7 mouse cellular contexts compared by ENCODE assay signal in the genomic region with DNA sequence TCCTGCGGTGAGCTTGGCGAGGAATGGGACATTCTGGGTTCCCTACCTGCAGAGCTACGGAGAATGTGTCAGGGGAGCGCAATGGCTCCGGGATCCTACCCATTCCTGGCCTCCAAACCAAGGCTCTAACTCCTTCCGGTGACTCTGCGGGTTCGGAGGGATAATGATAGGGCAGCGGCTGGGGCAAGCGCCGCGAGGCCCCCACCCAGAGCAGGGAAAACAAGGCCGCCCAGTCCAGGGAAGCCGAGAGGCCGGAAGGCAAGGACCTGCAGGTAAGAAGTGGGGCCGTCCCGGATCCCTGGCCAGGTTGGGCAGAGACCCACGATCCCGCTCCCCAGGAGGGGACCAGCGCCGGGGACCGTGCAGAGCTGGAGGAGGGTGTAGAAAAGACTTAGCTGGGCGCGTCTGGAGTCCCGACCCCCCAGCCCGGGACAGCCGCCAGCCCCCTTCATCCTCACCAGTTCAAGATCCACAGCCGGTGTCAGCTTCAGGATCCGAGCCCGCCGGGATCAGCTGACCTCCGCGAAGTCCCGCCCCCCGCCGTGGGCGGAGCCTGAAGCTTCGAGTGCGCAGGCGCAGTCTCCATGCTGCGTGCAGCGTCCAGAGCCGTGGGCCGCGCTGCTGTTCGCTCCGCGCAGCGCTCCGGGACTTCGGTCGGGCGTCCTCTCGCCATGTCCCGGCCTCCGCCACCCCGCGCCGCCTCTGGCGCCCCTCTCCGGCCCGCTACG. TPM values are rescaled to one million over a fixed set of nuclear protein-coding genes. Genes with fewer than 3 reads are reported as not detected.
A peak's percentile ranks its signal among the peaks of the same experiment; 100 is the strongest.
DNase-seq lines count a peak whose midpoint lies in the region; ATAC-seq lines count a peak whose summit lies in the region.

TSS of gene Pqlc2 (minus strand) at position 538 of the 728 bp plus-strand sequence.
TSS of gene Akr7a5 (plus strand) at position 574 of the 728 bp plus-strand sequence.

- peak within 1 kb of the TSS; percentile 97 for H3K27ac ChIP-seq in intestine, embryonic 16.5 days (ENCODE audit: low read length)
- H3K27ac ChIP-seq in midbrain, embryonic 11.5 days (ENCODE audit: low read depth, low read length): peak within 1 kb of the TSS; percentile 25; the same call in 1 of the 2 replicates

- H3K27me3 ChIP-seq in intestine, embryonic 16.5 days (replicated peaks; ENCODE audit: control insufficient read depth, insufficient read depth, low read length): no peaks in the 10 kb centered on the region
- H3K27me3 ChIP-seq in midbrain, embryonic 11.5 days (ENCODE audit: control insufficient read depth, insufficient read depth, low read length): no peaks in the 10 kb centered on the region; the same call in 1 of the 2 replicates

- H3K4me2 ChIP-seq in intestine, embryonic 16.5 days (ENCODE audit: low read depth, low read length): peak within 1 kb of the TSS; percentile 84
- H3K4me2 ChIP-seq in midbrain, embryonic 11.5 days: peak within 1 kb of the TSS; percentile 86

- peak within 1 kb of the TSS; percentile 98 for H3K9ac ChIP-seq in intestine, embryonic 16.5 days (ENCODE audit: low read depth, low read length)
- peak within 1 kb of the TSS; percentile 88 for H3K9ac ChIP-seq in midbrain, embryonic 11.5 days (ENCODE audit: low read length)

- peaks cover under 1% of the 10 kb centered on the region; the same call in 1 of the 2 replicates for H3K36me3 ChIP-seq in intestine, embryonic 16.5 days (ENCODE audit: control insufficient read depth, insufficient read depth, low read length)
- H3K36me3 ChIP-seq in midbrain, embryonic 11.5 days (ENCODE audit: control insufficient read depth, insufficient read depth, low read length): peaks cover 4% of the 10 kb centered on the region

- intact Hi-C loops in left cerebral cortex, postnatal 36 days (cut with DNase I): loop anchor here (2.0 kb wide), 1 partner anchor 42 kb away; the partner anchor contains the start of genes Emc1, Mrto4 and Ubr4

- DNase-seq in adrenal gland, adult 8-10 months: peak; percentile 93
- peak; percentile 95 for DNase-seq in embryo, embryonic 9.5 days (ENCODE audit: extremely low spot score)
- DNase-seq in gastrocnemius, postnatal 4 days (ENCODE audit: low spot score in 2 of 2): peak; percentile 98 to 99
- peak; percentile 96 to 98 for DNase-seq in left cerebral cortex, postnatal 36 days (ENCODE audit: low spot score in 2 of 2)
- DNase-seq in midbrain, embryonic 11.5 days (ENCODE audit: low spot score, missing footprints): peak; percentile 100
- peak; percentile 93 for DNase-seq in skeletal muscle tissue, adult 2 months (ENCODE audit: low read depth, low spot score)

- peak within 1 kb of the TSS; percentile 89 for H3K4me3 ChIP-seq in intestine, embryonic 16.5 days (ENCODE audit: low read length)
- peak within 1 kb of the TSS; percentile 69 for H3K4me3 ChIP-seq in midbrain, embryonic 11.5 days (ENCODE audit: low read depth, low read length)

- no peaks in the 10 kb centered on the region; the same call in 1 of the 2 replicates for H3K4me1 ChIP-seq in intestine, embryonic 16.5 days (ENCODE audit: control insufficient read depth, insufficient read depth, low read length)
- peaks cover 13% of the 10 kb centered on the region for H3K4me1 ChIP-seq in midbrain, embryonic 11.5 days (ENCODE audit: control insufficient read depth, insufficient read depth, low read length)

- no peaks in the 10 kb centered on the region for H3K9me3 ChIP-seq in intestine, embryonic 16.5 days (ENCODE audit: control insufficient read depth, low read length)
- no peaks in the 10 kb centered on the region for H3K9me3 ChIP-seq in midbrain, embryonic 11.5 days (ENCODE audit: control insufficient read depth, low read length)

- peak; percentile 87 for ATAC-seq in intestine, embryonic 16.5 days
- peak; percentile 92 for ATAC-seq in midbrain, embryonic 11.5 days (ENCODE audit: low FRiP score)

- under 1% methylated on average over 63 of the region's 63 CpGs for WGBS in intestine, embryonic 16.5 days
- WGBS in midbrain, embryonic 11.5 days: under 1% methylated on average over 61 of the region's 63 CpGs

RNA-seq across cellular contexts. Expression of gene Pqlc2, which starts in this region (rescaled TPM):
- total RNA-seq in adrenal gland, adult 8-10 months (2022): 10 to 100 TPM; 10.3 to 12.0 (median 11.6) TPM
- total RNA-seq in gastrocnemius, postnatal 4 days (2021): 1 to 10 TPM; 4.2 to 4.7 TPM
- 32.8 and 37.4 TPM in 2 replicates for polyA plus RNA-seq in intestine, embryonic 16.5 days (2015; fragmentation: Nextera tagmentation; extraction: Ambion mirVana)
- total RNA-seq in left cerebral cortex, postnatal 36 days (2021): 10 to 100 TPM; 11.1 to 13.4 TPM
- 12.7 and 12.9 TPM in 2 replicates for polyA plus RNA-seq in midbrain, embryonic 11.5 days (2014; fragmentation: Nextera tagmentation; extraction: Ambion mirVana)

RNA-seq across cellular contexts. Expression of gene Akr7a5, which starts in this region (rescaled TPM):
- total RNA-seq in adrenal gland, adult 8-10 months (2022): 10 to 100 TPM; 65.4 to 73.5 (median 68.8) TPM
- total RNA-seq in gastrocnemius, postnatal 4 days (2021): 10 to 100 TPM; 32.5 to 33.3 TPM
- polyA plus RNA-seq in intestine, embryonic 16.5 days (2015; fragmentation: Nextera tagmentation; extraction: Ambion mirVana): 243 and 247 TPM in 2 replicates
- total RNA-seq in left cerebral cortex, postnatal 36 days (2021): 10 to 100 TPM; 24.9 to 32.3 TPM
- 71.6 and 78.5 TPM in 2 replicates for polyA plus RNA-seq in midbrain, embryonic 11.5 days (2014; fragmentation: Nextera tagmentation; extraction: Ambion mirVana)

Comparison
In these comparisons a context has a peak if more than half of its experiments do, and no peak if none do; other contexts are left out.
1. Peak in every context shown above with its lines: DNase-seq, ATAC-seq, H3K4me3 ChIP-seq and H3K27ac ChIP-seq.